Mouse (Mus musculus) heart, embryonic 12.5 days (tissue): ENCODE results near the gene Ahnak2. TPM values are rescaled to one million over a fixed set of nuclear protein-coding genes. Genes with fewer than 3 reads are reported as not detected.
"Not testable (repeated sequence)": the region's sequence is repeated elsewhere in the genome, so short reads cannot be mapped to it uniquely, and the experiment has no call there.

Source experiments
- ATAC-seq: fragments of 200-750 bp; cut with Nextera tagmentation; 2 replicates; pipeline ENCODE4 v1.8.0; 2017; ENCODE audit warnings: moderate TSS enrichment, moderate library complexity; ENCODE audit not compliant: insufficient number of reproducible peaks, low FRiP score
- H3K27ac ChIP-seq: fragments of 300-500 bp; sonication (generic); 2 replicates; pipeline ENCODE4 v1.5.1; 2016; ENCODE audit warnings: mild to moderate bottlenecking, moderate library complexity; ENCODE audit not compliant: poor library complexity, severe bottlenecking
- H3K27me3 ChIP-seq: fragments of 300-500 bp; sonication (generic); replicated peaks from 2 replicates; pipeline ENCODE4 v1.6.1; 2016; ENCODE audit warnings: mild to moderate bottlenecking, moderate library complexity
- H3K36me3 ChIP-seq: fragments of 300-500 bp; sonication (generic); 2 replicates; pipeline ENCODE4 v1.6.1; 2016; ENCODE audit warnings: mild to moderate bottlenecking, moderate library complexity
- H3K4me1 ChIP-seq: fragments of 300-500 bp; sonication (generic); replicated peaks from 2 replicates; pipeline ENCODE4 v1.6.1; 2016; ENCODE audit warnings: mild to moderate bottlenecking
- H3K4me2 ChIP-seq: fragments of 300-500 bp; sonication (generic); 2 replicates; pipeline ENCODE4 v1.6.1; 2016; ENCODE audit warnings: mild to moderate bottlenecking, moderate library complexity
- H3K4me3 ChIP-seq: fragments of 300-500 bp; sonication (generic); 2 replicates; pipeline ENCODE4 v1.5.1; 2016; ENCODE audit warnings: mild to moderate bottlenecking
- H3K9ac ChIP-seq: fragments of 300-500 bp; sonication (generic); 2 replicates; pipeline ENCODE4 v1.6.1; 2016; ENCODE audit warnings: mild to moderate bottlenecking, moderate library complexity
- H3K9me3 ChIP-seq: fragments of 300-500 bp; sonication (generic); replicated peaks from 2 replicates; pipeline ENCODE4 v1.6.1; 2016; ENCODE audit warnings: mild to moderate bottlenecking, moderate library complexity
- WGBS: fragments of 180-500 bp; shearing (Covaris S2); methylation state at CpG from one replicate; pipeline ENCODE4 v1.1.7; 2016; 5-methylcytosine and 5-hydroxymethylcytosine counted together
- polyA plus RNA-seq: library from polyadenylated mRNA; unstranded; fragments of >200 nt; fragmentation: Nextera tagmentation; extraction: Ambion mirVana; gene quantifications from 2 replicates; pipeline ENCODE4 v1.2.1, GENCODE M21; 2016

The Ahnak2 gene
- polyA plus RNA-seq, 1 experiment from 2014 or later: 1.4 TPM

GRCm38 (mm10) chr12:112820401-112820999 is 18.0 kb upstream of the Ahnak2 start:
- no peaks in the 10 kb centered on the region for H3K9me3 ChIP-seq
- no peak overlapping the region for H3K4me2 ChIP-seq
- ATAC-seq: no peak
- H3K9ac ChIP-seq: no peak overlapping the region
- H3K27ac ChIP-seq: 0 out of 2 replicates have a peak overlapping the region, but pooled peaks have one; percentile 32
- peaks cover 51% of the 10 kb centered on the region for H3K4me1 ChIP-seq
- H3K4me3 ChIP-seq: no peak overlapping the region
- 84% methylated on average over 12 of the region's 12 CpGs for WGBS
- peaks cover 74% of the 10 kb centered on the region for H3K36me3 ChIP-seq
- no peaks in the 10 kb centered on the region for H3K27me3 ChIP-seq

- Histone ChIP-seq H3K27me3 (no peaks in the 10 kb centered on the region), H3K9me3 (no peaks in the 10 kb centered on the region), H3K4me3 (no peak overlapping the region), H3K9ac (no peak overlapping the region), H3K27ac (no peak overlapping the region), H3K4me2 (no peak overlapping the region), H3K4me1 (peaks cover 38% of the 10 kb centered on the region), H3K36me3 (peaks cover 75% of the 10 kb centered on the region)
- ATAC-seq: no peak
- WGBS: 89% methylated on average over 8 of the region's 8 CpGs
Observed at GRCm38 (mm10) chr12:112819057-112819662, 16.7 kb upstream of the Ahnak2 start.

GRCm38 (mm10) chr12:112816866-112817265 is 14.4 kb upstream of the Ahnak2 start:
- H3K4me2 ChIP-seq, ATAC-seq, H3K27ac ChIP-seq, H3K4me3 ChIP-seq, H3K9me3 ChIP-seq, H3K9ac ChIP-seq, H3K27me3 ChIP-seq: not testable (repeated sequence)
- 76% methylated on average over 7 of the region's 7 CpGs for WGBS
- peaks cover 27% of the 10 kb centered on the region for H3K4me1 ChIP-seq
- H3K36me3 ChIP-seq: peaks cover 74% of the 10 kb centered on the region

- peaks cover 68% of the 10 kb centered on the region for H3K36me3 ChIP-seq
Observed at GRCm38 (mm10) chr12:112816294-112816693, 13.8 kb upstream of the Ahnak2 start.

GRCm38 (mm10) chr12:112814682-112815470 is 12.4 kb upstream of the Ahnak2 start:
- H3K4me1 ChIP-seq: peaks cover 34% of the 10 kb centered on the region
- no peak for ATAC-seq
- no peaks in the 10 kb centered on the region for H3K27me3 ChIP-seq
- no peak overlapping the region for H3K4me3 ChIP-seq
- H3K27ac ChIP-seq: no peak overlapping the region
- no peaks in the 10 kb centered on the region for H3K9me3 ChIP-seq
- H3K36me3 ChIP-seq: peaks cover 55% of the 10 kb centered on the region
- 72% methylated on average over 14 of the region's 14 CpGs for WGBS
- H3K9ac ChIP-seq: no peak overlapping the region
- no peak overlapping the region for H3K4me2 ChIP-seq

More at GRCm38 (mm10) chr12:112816294-112816693, 13.8 kb upstream of the Ahnak2 start:
- Histone ChIP-seq H3K4me1 (peaks cover 27% of the 10 kb centered on the region), H3K9me3 (no peaks in the 10 kb centered on the region), H3K27ac (no peak overlapping the region), H3K4me2 (no peak overlapping the region), H3K27me3 (no peaks in the 10 kb centered on the region), H3K4me3 (no peak overlapping the region), H3K9ac (no peak overlapping the region)
- WGBS: 56% methylated on average over 4 of the region's 4 CpGs
- ATAC-seq: no peak

- H3K36me3 ChIP-seq: peaks cover 41% of the 10 kb centered on the region
Observed at GRCm38 (mm10) chr12:112813370-112813769, 10.9 kb upstream of the Ahnak2 start.

GRCm38 (mm10) chr12:112810092-112810885 is 7.8 kb upstream of the Ahnak2 start:
- Histone ChIP-seq H3K9ac (peak overlapping the region; percentile 74), H3K36me3 (peaks cover 15% of the 10 kb centered on the region), H3K4me3 (peak overlapping the region; percentile 73), H3K27ac (no peak overlapping the region), H3K4me1 (peaks cover 40% of the 10 kb centered on the region), H3K27me3 (peaks cover 12% of the 10 kb centered on the region), H3K9me3 (no peaks in the 10 kb centered on the region), H3K4me2 (peak overlapping the region; percentile 94)
- 52% methylated on average over 18 of the region's 19 CpGs for WGBS
- ATAC-seq: no peak

More at GRCm38 (mm10) chr12:112813370-112813769, 10.9 kb upstream of the Ahnak2 start:
- H3K9ac ChIP-seq: no peak overlapping the region
- H3K9me3 ChIP-seq: no peaks in the 10 kb centered on the region
- no peak overlapping the region for H3K4me3 ChIP-seq
- WGBS: 89% methylated on average over 7 of the region's 7 CpGs
- peaks cover 43% of the 10 kb centered on the region for H3K4me1 ChIP-seq
- no peak overlapping the region for H3K27ac ChIP-seq
- no peak overlapping the region for H3K4me2 ChIP-seq
- H3K27me3 ChIP-seq: no peaks in the 10 kb centered on the region
- ATAC-seq: no peak

GRCm38 (mm10) chr12:112809641-112810040 is 7.2 kb upstream of the Ahnak2 start:
- ATAC-seq: no peak
- peaks cover 16% of the 10 kb centered on the region for H3K27me3 ChIP-seq
- peak overlapping the region; percentile 74 for H3K9ac ChIP-seq
- 18% methylated on average over 8 of the region's 8 CpGs for WGBS
- peak overlapping the region; percentile 94 for H3K4me2 ChIP-seq
- peaks cover 40% of the 10 kb centered on the region for H3K4me1 ChIP-seq
- H3K36me3 ChIP-seq: peaks cover 9% of the 10 kb centered on the region
- H3K9me3 ChIP-seq: no peaks in the 10 kb centered on the region
- H3K4me3 ChIP-seq: peak overlapping the region; percentile 73
- 0 out of 2 replicates have a peak overlapping the region, but pooled peaks have one; percentile 28 for H3K27ac ChIP-seq

- Histone ChIP-seq H3K27me3 (peaks cover 17% of the 10 kb centered on the region), H3K4me2 (peak within 1 kb of the TSS; percentile 94), H3K27ac (peak within 1 kb of the TSS; percentile 28; the same call in 1 of the 2 replicates), H3K4me3 (peak within 1 kb of the TSS; percentile 73), H3K4me1 (peaks cover 42% of the 10 kb centered on the region), H3K36me3 (peaks cover under 1% of the 10 kb centered on the region; the same call in 1 of the 2 replicates), H3K9me3 (no peaks in the 10 kb centered on the region), H3K9ac (peak within 1 kb of the TSS; percentile 74)
- WGBS: 1% methylated on average over 64 of the region's 64 CpGs
- peak; percentile 90 for ATAC-seq
Observed at GRCm38 (mm10) chr12:112808587-112809364, 6.3 kb upstream of the Ahnak2 start, which contains the start of gene Clba1. Clba1 (plus strand) TSS chr12:112808937.

- ATAC-seq: no peak
- Histone ChIP-seq H3K27ac (no peak overlapping the region), H3K9ac (peak overlapping the region; percentile 74), H3K4me2 (peak overlapping the region; percentile 94), H3K36me3 (no peaks in the 10 kb centered on the region), H3K27me3 (peaks cover 23% of the 10 kb centered on the region), H3K9me3 (no peaks in the 10 kb centered on the region), H3K4me1 (peaks cover 44% of the 10 kb centered on the region), H3K4me3 (peak overlapping the region; percentile 73)
- WGBS: 70% methylated on average over 5 of the region's 5 CpGs
Observed at GRCm38 (mm10) chr12:112808212-112808586, 5.7 kb upstream of the Ahnak2 start.
